Mouse (Mus musculus): Measurements from ENCODE around the gene Gnptg.
A peak's percentile ranks its signal among the peaks of the same experiment; 100 is the strongest.

GRCm38 (mm10) chr17:25224586-25225222 is 15.2 kb downstream of the Gnptg start:
- TF ChIP-seq CTCF (IDR thresholded peaks at IDR 0.05; ENCODE audit: low read depth) (peak; percentile 18; the same call in 1 of the 2 replicates), EP300 (IDR thresholded peaks at IDR 0.05; ENCODE audit: low read depth) (no peak)

Data from liver, postnatal 0 days (tissue).